Mouse (Mus musculus): ENCODE results near the gene Hoxa5. TPM values are rescaled to one million over a fixed set of nuclear protein-coding genes. Genes with fewer than 3 reads are reported as not detected.

Gene Hoxa5
- polyA plus RNA-seq, 1 experiment from 2014 or later: not detected

DNA sequence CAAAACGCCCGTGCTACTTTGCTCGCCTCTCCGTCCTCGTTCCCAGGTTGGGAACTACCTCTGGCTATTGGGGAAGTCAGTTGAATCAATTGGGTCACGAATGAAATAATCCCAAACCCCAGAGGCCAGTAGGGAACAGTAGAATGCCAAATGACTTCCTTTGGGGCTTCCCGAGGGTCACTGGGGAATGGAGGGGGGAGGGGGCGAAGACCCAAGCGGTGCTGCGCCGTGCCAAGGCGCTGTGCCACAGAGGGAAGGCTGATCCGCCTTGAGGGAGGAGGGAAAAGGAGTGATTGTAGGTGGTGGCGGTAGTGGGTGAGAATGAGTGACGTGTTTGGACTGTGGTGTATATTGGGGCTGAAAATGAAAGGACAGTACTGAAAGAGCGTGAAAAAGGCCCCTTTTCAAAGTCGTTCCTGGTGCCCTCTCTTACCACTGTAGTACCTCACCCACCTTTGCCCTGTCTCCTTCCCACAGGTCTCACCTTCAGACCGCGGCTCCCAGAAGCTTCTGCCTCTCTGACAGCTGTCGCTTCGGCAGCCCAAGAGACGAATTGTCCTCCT, 8.2 kb upstream of the Hoxa5 start:
- 2% methylated on average over 22 of the region's 22 CpGs for WGBS
- Histone ChIP-seq H3K9ac (ENCODE audit: low read length) (no peak overlapping the region), H3K4me3 (ENCODE audit: low read depth, low read length) (no peak overlapping the region), H3K9me3 (replicated peaks; ENCODE audit: control insufficient read depth, low read length) (no peaks in the 10 kb centered on the region), H3K4me1 (ENCODE audit: control insufficient read depth, insufficient read depth, low read length) (peaks cover 6% of the 10 kb centered on the region; the same call in 1 of the 2 replicates), H3K36me3 (ENCODE audit: control insufficient read depth, insufficient read depth, low read length) (no peaks in the 10 kb centered on the region), H3K27ac (ENCODE audit: low read depth, low read length) (no peak overlapping the region), H3K27me3 (replicated peaks; ENCODE audit: control insufficient read depth, insufficient read depth, low read length) (peaks cover 98% of the 10 kb centered on the region), H3K4me2 (ENCODE audit: low read length) (no peak overlapping the region)
- ATAC-seq (no peak), DNase-seq (ENCODE audit: low spot score) (no peak)

DNA sequence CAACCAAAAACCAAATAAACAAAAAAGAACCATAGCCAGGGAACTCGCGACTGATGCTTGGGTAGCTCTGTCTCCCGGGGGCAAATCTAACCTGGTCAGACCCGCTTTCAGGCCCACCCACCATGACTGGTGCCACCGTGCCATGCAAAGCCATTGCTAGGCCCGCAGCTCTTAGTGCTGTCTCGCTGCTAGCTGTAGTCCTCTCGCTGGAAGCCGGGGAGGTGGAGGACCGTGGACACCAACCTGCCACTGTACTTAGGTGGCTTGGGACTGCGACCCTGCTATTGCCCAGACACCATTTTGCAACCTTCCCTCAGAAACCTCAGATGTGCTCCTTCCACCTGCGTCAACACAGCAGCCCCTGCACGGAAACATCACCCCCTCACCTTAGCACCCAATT, 7.6 kb upstream of the Hoxa5 start:
- Histone ChIP-seq H3K4me2 (ENCODE audit: low read length) (no peak overlapping the region), H3K9ac (ENCODE audit: low read length) (no peak overlapping the region), H3K36me3 (ENCODE audit: control insufficient read depth, insufficient read depth, low read length) (no peaks in the 10 kb centered on the region), H3K27ac (ENCODE audit: low read depth, low read length) (no peak overlapping the region), H3K4me1 (ENCODE audit: control insufficient read depth, insufficient read depth, low read length) (0 out of 2 replicates have a peak, but pooled peaks cover 1% of the 10 kb centered on the region), H3K27me3 (replicated peaks; ENCODE audit: control insufficient read depth, insufficient read depth, low read length) (peaks cover 98% of the 10 kb centered on the region), H3K9me3 (replicated peaks; ENCODE audit: control insufficient read depth, low read length) (no peaks in the 10 kb centered on the region), H3K4me3 (ENCODE audit: low read depth, low read length) (no peak overlapping the region)
- WGBS: 6% methylated on average over 13 of the region's 13 CpGs
- ATAC-seq (no peak), DNase-seq (ENCODE audit: low spot score) (no peak)

DNA sequence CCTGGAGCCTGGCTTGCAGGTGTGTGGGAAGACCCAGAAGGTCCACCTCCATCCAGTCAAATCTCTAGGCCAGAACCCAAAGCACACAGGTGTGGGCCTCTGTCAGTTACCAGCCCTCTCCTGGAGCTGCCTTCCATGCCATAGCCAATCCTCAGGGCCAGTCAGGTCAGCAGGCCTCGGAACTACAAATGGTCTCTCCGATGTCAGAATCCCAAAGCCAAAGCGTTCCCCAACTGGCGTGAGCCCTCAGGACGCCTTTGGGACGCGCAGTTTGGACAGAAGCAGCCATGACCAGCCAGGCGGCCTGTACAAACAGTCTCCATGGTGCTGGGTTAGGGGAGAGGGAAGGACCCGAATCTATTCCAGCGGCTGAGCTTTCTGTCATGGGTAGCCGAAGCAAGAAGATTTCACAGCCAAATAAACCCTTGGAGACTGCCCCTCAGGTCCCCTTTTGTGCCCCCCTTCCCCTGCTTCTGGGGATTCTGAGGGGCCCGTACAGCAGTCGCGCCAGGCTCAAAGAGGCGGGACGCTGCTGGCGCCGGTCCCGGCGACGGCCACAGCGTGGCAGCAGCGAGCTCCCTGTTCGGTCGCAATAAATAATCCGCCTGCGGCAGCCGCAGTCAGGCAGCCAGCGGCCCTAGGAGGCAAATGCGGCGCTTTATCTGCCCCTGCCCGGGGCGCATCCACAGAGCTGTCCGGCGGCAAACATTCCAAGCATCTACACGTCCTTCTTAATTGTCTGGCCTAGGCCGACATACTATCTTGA, 7.0 kb upstream of the Hoxa5 start:
- no peak overlapping the region for H3K4me3 ChIP-seq (ENCODE audit: low read depth, low read length)
- H3K4me2 ChIP-seq (ENCODE audit: low read length): no peak overlapping the region
- no peak overlapping the region for H3K27ac ChIP-seq (ENCODE audit: low read depth, low read length)
- no peaks in the 10 kb centered on the region for H3K36me3 ChIP-seq (ENCODE audit: control insufficient read depth, insufficient read depth, low read length)
- DNase-seq (ENCODE audit: low spot score) (peak; percentile 88), ATAC-seq (peak; percentile 73)
- 1% methylated on average over 37 of the region's 37 CpGs for WGBS
- peaks cover 98% of the 10 kb centered on the region for H3K27me3 ChIP-seq (replicated peaks; ENCODE audit: control insufficient read depth, insufficient read depth, low read length)
- H3K9ac ChIP-seq (ENCODE audit: low read length): no peak overlapping the region
- H3K9me3 ChIP-seq (replicated peaks; ENCODE audit: control insufficient read depth, low read length): no peaks in the 10 kb centered on the region
- H3K4me1 ChIP-seq (ENCODE audit: control insufficient read depth, insufficient read depth, low read length): no peaks in the 10 kb centered on the region

DNA sequence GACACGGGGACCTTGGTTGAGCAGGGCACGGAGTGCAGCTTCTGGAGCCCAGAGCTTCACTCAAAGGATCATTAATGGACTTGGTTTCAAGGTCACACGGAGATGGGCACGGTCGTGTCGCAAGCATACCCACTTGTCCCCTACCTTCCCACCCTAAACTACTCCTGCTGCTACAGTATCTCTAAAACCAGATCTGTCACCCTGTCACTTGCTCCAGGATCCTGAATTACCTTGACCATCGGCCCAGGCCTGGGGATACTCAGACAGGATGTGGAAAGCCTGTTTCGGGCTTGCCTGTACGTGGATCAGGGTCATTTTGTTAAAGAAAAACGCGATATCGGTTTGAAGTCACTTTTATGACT, 5.3 kb upstream of the Hoxa5 start:
- WGBS: 6% methylated on average over 12 of the region's 12 CpGs
- H3K4me1 ChIP-seq (ENCODE audit: control insufficient read depth, insufficient read depth, low read length): no peaks in the 10 kb centered on the region
- H3K9me3 ChIP-seq (replicated peaks; ENCODE audit: control insufficient read depth, low read length): no peaks in the 10 kb centered on the region
- no peak overlapping the region for H3K9ac ChIP-seq (ENCODE audit: low read length)
- no peak overlapping the region for H3K4me3 ChIP-seq (ENCODE audit: low read depth, low read length)
- H3K4me2 ChIP-seq (ENCODE audit: low read length): no peak overlapping the region
- peaks cover 97% of the 10 kb centered on the region for H3K27me3 ChIP-seq (replicated peaks; ENCODE audit: control insufficient read depth, insufficient read depth, low read length)
- H3K36me3 ChIP-seq (ENCODE audit: control insufficient read depth, insufficient read depth, low read length): no peaks in the 10 kb centered on the region
- no peak overlapping the region for H3K27ac ChIP-seq (ENCODE audit: low read depth, low read length)
- ATAC-seq (no peak), DNase-seq (ENCODE audit: low spot score) (no peak)

DNA sequence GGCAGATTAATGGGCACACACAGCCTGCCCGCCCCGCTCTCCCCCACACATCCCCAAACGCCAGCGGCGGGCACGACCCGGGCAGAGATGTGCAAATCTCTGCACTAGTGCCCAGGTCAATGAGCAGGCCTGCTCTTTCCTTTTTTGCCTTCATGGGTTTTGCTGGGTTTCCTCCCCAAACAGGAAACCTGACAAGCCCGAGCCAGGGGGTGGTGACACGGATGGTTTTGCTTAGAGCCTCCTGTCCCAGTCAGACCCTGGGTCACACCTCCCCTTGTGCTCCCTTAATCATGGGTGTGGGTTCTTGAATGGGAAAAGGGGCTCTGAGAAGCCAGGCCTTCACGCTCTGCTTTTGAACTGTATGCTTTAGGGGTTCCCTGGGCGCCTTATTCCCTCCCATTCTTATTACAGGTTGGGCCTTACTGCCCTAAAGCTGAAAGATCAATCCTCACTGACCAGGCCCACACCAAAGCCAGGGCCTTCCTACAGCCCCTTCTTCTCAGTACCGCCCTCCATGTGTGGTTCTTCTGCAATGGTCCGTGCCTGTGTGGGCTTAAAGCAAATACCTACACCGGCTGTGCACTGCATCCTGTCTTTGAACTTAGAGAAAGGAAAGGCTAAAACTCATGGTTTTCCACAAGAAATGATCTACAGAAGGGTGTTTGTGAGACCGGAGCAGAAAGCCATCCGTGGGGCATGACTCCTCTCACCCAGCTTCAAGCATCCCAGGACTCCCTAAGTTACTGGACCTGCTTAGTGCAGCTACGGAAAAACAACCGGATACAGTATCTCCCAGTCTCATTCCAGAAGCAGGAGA, 4.7 kb upstream of the Hoxa5 start:
- no peaks in the 10 kb centered on the region for H3K4me1 ChIP-seq (ENCODE audit: control insufficient read depth, insufficient read depth, low read length)
- no peak overlapping the region for H3K9ac ChIP-seq (ENCODE audit: low read length)
- 3% methylated on average over 18 of the region's 18 CpGs for WGBS
- no peaks in the 10 kb centered on the region for H3K9me3 ChIP-seq (replicated peaks; ENCODE audit: control insufficient read depth, low read length)
- no peak overlapping the region for H3K4me2 ChIP-seq (ENCODE audit: low read length)
- peaks cover 97% of the 10 kb centered on the region for H3K27me3 ChIP-seq (replicated peaks; ENCODE audit: control insufficient read depth, insufficient read depth, low read length)
- ATAC-seq (no peak), DNase-seq (ENCODE audit: low spot score) (no peak)
- H3K36me3 ChIP-seq (ENCODE audit: control insufficient read depth, insufficient read depth, low read length): no peaks in the 10 kb centered on the region
- no peak overlapping the region for H3K27ac ChIP-seq (ENCODE audit: low read depth, low read length)
- H3K4me3 ChIP-seq (ENCODE audit: low read depth, low read length): no peak overlapping the region

DNA sequence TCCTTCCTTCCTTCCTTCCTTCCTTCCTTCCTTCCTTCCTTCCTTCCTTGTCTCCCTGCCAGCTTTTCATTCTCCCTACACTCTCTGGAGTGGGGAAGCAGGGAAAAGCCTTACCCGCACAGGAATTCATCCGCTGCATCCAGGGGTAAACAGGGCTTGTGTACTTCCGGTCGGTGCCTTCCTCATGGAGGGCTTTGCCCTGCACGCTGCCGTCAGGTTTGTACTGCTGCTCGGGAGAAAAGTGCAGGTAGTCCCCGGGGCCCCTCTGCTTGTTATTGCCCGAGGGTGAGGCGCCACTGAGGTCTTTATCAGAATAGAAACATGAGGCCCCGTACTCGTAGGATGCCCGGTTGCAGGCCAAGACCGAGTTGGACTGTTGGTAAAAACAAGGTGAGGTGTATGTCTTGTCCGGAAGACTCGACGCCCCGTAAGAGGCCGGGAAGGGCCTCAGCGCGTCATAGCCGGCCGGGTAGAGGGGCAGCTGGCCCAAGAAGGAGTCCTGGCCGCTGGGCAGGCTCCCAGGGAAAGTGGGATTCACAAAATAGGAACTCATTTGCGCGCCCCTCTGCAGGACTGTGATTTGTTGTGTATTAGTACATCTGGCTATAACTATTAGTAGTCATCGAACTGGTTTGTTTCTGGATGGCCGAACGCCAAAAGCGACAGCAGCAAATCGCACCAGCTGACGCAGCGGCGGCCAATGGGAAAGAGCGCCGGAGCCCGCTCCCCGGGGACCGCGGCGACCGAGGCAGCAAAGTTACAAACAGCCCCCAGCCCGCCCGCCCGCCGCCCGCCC, 3.9 kb upstream of the Hoxa5 start, which contains the start of gene Hoxa6:
Hoxa6 (minus strand) TSS at position 651 of the 796 bp plus-strand sequence.
- H3K4me3 ChIP-seq (ENCODE audit: low read depth, low read length): no peak within 1 kb of the TSS

DNA sequence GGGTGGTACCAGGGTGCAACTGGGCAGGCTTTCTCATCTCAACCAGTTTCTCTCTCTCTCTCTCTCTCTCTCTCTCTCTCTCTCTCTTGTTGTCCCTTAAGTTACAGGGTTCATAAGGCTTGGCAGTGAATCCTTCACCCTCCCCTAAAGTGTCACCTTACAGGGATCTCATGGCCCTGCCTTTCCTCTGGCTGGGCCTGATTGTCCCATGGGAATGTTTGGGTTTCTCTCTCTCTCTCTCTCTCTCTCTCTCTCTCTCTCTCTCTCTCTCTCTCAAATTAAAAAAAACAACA, 3.2 kb upstream of the Hoxa5 start:
- peaks cover 97% of the 10 kb centered on the region for H3K27me3 ChIP-seq (replicated peaks; ENCODE audit: control insufficient read depth, insufficient read depth, low read length)

More for the DNA sequence above, 3.9 kb upstream of the Hoxa5 start, which contains the start of gene Hoxa6:
- no peak within 1 kb of the TSS for H3K27ac ChIP-seq (ENCODE audit: low read depth, low read length)
- no peaks in the 10 kb centered on the region for H3K9me3 ChIP-seq (replicated peaks; ENCODE audit: control insufficient read depth, low read length)
- no peak within 1 kb of the TSS for H3K9ac ChIP-seq (ENCODE audit: low read length)
- H3K4me2 ChIP-seq (ENCODE audit: low read length): no peak within 1 kb of the TSS
- ATAC-seq (no peak), DNase-seq (ENCODE audit: low spot score) (no peak)
- no peaks in the 10 kb centered on the region for H3K4me1 ChIP-seq (ENCODE audit: control insufficient read depth, insufficient read depth, low read length)
- H3K27me3 ChIP-seq (replicated peaks; ENCODE audit: control insufficient read depth, insufficient read depth, low read length): peaks cover 97% of the 10 kb centered on the region
- no peaks in the 10 kb centered on the region for H3K36me3 ChIP-seq (ENCODE audit: control insufficient read depth, insufficient read depth, low read length)
- WGBS: under 1% methylated on average over 47 of the region's 47 CpGs

DNA sequence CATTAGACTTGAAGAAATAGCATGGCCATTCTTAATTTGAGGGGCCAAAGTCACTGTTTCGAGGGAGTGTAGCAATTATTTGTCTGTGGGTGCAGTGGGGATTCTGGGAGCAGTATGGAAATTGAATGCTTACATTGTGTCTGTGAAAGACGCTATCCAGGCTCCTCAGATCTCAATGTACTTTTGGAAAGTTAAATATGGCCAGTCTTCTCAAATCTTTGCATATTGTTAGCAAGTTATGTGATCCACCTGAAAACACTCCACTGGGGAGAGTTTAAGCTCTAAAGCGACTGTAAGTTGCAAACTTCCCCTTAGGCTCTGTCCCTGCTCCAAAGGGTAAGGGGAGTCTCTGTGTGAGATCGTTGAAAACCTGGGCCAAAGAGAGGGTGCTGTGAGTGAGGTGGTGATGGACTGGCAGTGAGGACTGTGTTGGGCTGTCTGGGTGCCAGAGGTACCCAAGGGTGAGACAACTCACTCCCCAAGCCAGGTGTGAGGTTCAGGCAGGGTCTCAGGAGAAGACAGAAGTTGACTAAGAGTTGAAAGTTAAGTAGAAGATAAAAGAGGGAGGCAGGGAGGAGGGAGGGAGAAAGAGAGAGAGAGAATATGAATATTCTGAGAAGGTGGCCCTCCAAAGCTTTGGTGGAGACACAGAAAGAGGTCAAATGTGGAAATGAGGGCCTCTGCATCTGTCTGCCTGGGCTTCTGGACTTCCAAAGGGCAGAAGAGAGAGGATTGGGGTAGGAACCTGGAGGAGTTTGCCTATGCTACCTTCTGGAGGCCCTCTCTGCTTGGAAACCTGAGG, 2.7 kb upstream of the Hoxa5 start:
- no peaks in the 10 kb centered on the region for H3K4me1 ChIP-seq (ENCODE audit: control insufficient read depth, insufficient read depth, low read length)
- H3K27ac ChIP-seq (ENCODE audit: low read depth, low read length): no peak overlapping the region
- 1% methylated on average over 4 of the region's 4 CpGs for WGBS
- no peak overlapping the region for H3K4me3 ChIP-seq (ENCODE audit: low read depth, low read length)
- H3K9ac ChIP-seq (ENCODE audit: low read length): no peak overlapping the region
- H3K9me3 ChIP-seq (replicated peaks; ENCODE audit: control insufficient read depth, low read length): no peaks in the 10 kb centered on the region
- H3K27me3 ChIP-seq (replicated peaks; ENCODE audit: control insufficient read depth, insufficient read depth, low read length): peaks cover 97% of the 10 kb centered on the region
- no peaks in the 10 kb centered on the region for H3K36me3 ChIP-seq (ENCODE audit: control insufficient read depth, insufficient read depth, low read length)
- H3K4me2 ChIP-seq (ENCODE audit: low read length): no peak overlapping the region
- no peak for DNase-seq (ENCODE audit: low spot score)
- ATAC-seq: no peak

More for the DNA sequence above, 3.2 kb upstream of the Hoxa5 start:
- DNase-seq (ENCODE audit: low spot score): no peak
- H3K4me2 ChIP-seq (ENCODE audit: low read length): no peak overlapping the region
- no peaks in the 10 kb centered on the region for H3K4me1 ChIP-seq (ENCODE audit: control insufficient read depth, insufficient read depth, low read length)
- H3K4me3 ChIP-seq (ENCODE audit: low read depth, low read length): no peak overlapping the region
- no peaks in the 10 kb centered on the region for H3K9me3 ChIP-seq (replicated peaks; ENCODE audit: control insufficient read depth, low read length)
- no peaks in the 10 kb centered on the region for H3K36me3 ChIP-seq (ENCODE audit: control insufficient read depth, insufficient read depth, low read length)
- ATAC-seq: no peak
- H3K9ac ChIP-seq (ENCODE audit: low read length): no peak overlapping the region
- no peak overlapping the region for H3K27ac ChIP-seq (ENCODE audit: low read depth, low read length)

Data from forebrain, embryonic 14.5 days (tissue).